Mouse (Mus musculus) urinary bladder, postnatal 10 days (tissue): ENCODE results near the gene Terb2.

Experiments used
- DNase-seq: peaks from one replicate; pipeline ENCODE4 v3.0.0; 2022; ENCODE audit warnings: low spot score

Terb2 gene

DNA sequence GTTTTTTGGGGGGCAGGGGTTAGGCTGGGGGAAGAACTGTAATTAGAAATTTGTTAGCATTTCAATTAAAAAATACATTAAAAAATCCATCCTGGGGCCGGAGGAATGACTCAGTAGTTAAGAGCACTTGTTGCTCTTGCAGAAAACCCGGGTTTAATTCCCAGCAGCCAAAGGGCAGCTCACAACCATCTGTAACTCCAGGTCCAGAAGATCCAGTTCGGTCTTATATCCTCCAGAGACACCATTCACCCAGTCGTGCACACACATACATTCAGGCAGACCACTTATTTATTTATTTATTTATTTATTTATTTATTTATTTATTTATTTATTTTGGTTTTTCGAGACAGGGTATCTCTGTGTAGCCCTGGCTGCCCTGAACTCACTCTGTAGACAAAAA lies 47.3 kb downstream of the Terb2 start:
- no peak for DNase-seq

DNA sequence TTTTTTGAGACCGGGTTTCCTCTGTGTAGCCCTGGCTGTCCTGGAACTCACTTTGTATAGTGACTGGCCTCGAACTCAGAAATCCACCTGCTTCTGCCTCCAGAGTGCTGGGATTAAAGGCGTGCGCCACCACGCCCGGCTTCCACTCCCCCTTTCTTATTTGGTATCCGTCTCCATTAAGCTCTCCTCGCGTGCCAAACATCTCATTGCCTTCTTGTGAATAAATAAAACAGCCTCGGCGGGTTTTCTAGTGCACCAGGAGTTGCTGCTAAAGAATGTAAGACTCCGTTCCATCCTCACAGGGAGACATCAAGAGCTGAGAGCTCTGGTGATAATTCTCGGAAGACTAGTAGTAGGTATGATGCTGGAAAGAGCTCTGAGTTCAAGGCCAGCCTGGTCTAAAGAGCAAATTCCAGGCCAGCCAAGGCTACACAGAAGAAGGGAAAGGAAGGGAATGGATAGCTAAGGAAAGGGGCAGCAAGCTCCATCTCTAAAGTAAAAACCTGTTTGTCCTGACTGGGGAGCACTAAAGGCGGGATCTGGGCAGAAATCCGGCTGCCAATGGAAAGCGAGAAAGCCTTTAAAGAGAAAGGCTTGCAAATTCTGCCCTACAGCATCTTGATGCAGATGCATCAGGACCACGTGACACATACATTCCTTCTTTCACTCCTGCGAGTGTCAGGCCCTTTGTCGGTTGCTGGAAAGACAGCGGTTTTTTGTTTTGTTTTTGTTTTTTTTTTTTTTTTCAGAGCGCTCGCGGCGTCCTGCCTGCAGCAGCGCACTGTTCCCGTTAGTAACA lies 47.9 kb downstream of the Terb2 start:
- DNase-seq: no peak

DNA sequence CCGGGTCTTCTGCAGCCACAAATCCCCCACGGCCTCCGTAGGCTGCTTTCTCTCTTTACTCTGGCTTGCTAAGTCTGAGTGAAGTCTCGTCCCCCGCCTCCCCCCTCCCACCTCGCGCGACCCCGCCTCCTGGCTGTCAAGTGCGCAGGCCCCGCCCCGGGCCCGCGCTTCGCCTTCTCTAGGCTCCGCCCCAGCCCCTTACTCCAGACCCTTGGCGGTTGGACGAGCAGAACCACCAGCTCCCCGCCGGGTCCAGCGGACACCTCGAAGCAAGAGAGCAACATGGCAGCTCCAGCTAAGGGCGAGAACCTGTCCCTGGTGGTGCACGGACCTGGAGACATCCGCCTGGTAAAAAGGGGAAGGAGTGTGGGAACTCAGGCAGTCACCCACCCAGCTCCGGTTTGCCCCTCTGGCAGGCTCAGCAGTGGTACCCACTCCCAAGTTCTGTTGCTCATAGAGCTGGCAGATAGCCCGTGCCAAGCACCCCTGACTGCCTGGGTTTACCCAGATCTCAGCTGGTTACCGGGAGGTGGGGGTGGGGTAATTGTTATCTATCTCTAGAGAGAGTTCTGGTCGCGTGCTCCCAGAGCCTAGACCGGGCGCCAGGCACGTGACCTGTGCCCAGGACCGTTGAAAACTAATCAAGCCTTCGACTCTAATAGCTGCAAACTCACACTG lies 48.7 kb downstream of the Terb2 start, which contains the start of gene Sord:
TSS of gene Sord (plus strand) at position 139 of the 678 bp plus-strand sequence.
- peak; percentile 20 for DNase-seq

DNA sequence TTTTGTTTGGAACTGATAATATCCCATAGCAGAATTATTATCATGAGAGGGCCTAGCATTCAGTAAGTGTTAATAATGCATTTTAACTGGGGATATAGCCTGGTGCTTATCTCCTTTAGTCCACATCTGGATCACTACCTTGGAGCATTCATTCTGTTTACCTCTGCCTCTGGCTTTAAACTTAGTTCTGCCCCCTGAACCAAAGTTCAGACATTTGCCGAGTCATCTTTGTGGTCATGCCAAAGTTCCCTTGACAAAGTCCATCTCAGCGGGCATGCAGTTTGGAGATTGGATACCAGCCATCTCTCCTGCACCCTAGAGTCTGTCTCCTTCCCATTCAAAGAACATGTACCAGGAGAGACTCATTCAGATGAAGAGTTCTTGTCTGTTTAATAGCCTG lies 49.4 kb downstream of the Terb2 start:
- DNase-seq: no peak

DNA sequence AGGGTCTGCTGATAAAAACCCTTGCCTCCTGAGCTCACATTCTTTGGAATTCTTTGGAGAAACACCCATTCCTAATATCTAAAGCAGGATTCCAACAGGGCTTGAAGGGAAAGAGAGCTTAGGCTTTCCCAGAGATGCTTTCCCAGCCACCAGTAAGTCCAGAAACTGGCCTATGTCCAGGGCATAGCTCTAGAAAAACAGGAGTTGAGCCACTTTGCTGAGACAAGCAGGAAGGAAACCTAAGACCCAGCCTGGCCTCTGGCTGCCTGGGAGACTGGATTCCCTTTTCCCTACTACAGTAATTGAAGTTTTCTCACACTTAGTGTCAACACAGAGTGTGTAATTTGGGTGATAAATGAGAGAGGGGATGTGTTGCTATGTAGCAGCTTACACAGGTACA lies 50.2 kb downstream of the Terb2 start:
- no peak for DNase-seq

DNA sequence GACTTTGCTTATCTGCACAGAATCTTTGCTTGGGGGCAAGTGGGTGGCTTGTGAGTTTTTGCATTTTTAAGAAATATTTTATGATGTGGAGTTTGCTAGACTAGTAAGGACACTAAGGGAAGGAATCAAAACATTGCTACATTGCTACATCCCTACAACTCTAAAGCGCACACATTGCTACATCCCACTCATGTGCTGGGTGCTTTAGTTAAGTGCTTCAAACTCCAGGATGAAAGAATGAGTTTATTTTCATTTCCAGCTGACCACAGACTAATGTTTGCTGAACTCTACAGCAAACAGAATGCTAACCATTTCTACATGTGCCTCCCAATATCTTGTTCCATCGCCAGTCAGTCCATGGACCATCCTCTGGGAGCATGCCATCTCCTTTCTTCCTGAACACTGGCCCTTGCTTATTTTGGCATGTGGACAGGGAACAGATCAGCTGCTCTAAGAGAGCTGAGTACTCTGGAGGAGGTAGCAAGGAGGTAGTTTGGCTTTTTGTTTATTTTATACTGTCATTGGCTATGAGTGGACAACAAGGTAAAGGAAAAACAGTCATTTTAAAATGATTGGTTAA lies 51.9 kb downstream of the Terb2 start:
- no peak for DNase-seq

DNA sequence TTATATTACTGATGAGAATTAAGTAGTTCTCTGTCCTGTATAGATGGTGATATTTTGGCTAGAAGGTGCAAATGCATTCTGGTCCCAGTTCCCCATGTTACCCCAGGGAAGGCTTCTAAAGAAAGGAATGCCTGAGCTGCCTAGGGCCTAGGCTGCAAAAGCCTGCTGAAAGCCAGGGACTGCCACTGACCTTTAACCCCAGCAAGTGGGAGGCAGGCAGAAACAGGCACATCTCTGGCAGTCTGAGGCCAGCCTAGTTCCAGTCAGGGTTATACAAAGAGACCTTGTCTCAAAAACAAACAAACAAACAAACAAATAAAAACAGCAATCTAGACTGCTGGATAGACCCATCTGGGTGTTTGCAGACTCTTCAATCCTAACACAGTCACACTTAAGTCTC lies 54.7 kb downstream of the Terb2 start:
- DNase-seq: no peak

DNA sequence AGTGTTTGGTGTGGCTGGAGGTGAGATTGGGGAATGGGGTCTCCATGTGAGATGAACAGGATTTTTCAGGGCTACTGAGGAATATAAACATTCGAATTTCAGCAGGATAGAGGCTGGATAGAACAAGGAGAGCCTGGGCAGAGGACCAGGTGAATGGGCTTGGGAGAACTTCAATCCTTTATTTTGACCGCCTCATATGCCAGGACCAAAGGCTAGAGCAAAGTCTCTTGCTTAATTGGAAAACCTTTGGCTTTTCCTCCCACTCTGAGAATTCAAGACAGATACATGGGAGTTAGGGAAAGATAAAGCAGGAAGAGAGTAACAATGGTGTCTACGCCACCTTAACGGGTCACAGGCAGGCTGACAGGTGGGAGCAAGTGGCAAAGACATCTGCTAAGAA lies 55.2 kb downstream of the Terb2 start:
- no peak for DNase-seq

DNA sequence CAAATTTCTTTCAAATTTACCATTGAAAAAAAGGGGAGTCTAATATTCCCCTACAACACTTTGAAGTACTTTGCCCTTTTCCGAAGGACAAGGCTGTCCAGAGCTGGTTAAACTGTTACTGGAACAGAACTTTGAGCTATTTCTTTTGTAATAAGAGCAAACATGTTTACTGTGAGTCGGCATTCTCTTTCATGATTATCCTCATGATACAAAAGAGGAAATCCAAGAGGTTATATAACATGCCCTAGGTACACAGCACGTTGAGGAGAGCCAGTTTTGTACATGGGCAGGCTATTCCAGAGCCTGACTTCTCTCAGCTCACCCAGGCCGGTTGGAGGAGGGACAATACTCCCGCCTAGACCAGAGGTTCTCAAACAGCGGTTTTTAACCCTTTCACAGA lies 55.9 kb downstream of the Terb2 start:
- no peak for DNase-seq

DNA sequence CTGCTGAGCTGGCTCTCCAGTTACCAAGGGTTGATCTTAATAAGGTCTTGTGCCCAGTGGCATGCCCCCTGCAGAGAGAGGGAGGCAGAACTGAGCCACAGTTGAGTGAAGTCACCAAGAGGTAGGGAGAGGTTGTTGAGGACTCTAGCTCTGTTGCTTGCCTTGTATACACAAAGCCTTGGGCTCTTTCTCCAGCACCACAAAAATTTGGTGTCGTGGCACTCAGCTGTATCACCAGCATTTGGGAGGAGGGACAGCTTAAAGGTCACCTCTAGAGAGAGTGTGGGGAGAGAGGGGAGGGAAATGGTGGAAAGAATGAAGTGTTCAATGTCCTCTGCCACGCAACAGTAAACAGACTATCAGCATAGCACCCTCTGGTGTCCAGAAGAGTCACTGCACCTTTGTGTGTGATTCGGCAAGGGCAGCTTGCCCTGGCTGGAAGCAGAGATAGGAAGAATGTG lies 57.6 kb downstream of the Terb2 start:
- no peak for DNase-seq

DNA sequence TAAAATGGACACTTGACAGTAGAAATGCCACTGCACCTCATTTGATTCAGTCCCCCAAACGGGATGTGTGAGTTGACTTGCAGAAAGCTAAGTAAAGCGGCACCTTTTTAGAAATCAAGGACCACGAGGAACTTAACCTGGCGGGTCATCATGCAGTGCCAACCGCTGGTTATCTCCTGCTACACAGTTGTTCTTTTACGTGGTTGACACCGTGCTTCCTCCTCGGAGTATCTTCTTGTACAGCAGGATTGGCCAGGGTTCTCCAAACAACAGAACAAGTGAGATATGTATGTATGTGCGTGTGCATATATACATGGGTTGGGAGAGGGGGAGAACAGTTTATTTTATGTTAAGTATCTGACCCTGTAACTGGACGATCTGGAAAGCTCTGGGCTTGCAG lies 61.7 kb downstream of the Terb2 start:
- DNase-seq: no peak

DNA sequence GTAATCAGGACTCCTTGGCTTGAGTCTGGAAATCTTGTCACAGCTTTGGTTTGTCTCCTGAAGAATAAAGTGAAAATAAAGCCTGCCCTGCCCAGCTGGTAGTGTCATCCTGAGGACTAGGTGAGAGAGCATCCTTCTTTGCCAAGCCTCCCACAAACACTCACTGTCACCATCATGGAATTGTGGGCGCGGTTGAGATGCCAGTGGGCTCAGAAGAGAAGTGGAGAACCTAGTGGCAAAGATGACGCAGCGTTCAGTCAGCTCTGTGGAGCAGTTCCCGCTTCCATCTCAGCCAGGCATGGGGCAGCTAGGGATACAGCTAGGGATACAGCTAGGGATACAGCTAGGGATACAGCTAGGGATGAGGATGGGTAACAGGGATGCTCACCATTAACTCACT lies 69.9 kb downstream of the Terb2 start:
- DNase-seq: no peak
